Mouse (Mus musculus) CH12.LX (cell line): ENCODE measurements around the gene Neil1. TPM values are rescaled to one million over a fixed set of nuclear protein-coding genes. Genes with fewer than 3 reads are reported as not detected.
A peak's percentile ranks its signal among the peaks of the same experiment; 100 is the strongest.

Source experiments
- DNase-seq: peaks from one replicate; pipeline ENCODE4 v3.0.0-alpha.2; 2013; ENCODE audit errors: extremely low read depth
- H3K27ac ChIP-seq: 2 replicates; pipeline ENCODE4 v1.5.1; 2012; ENCODE audit warnings: low read depth, mild to moderate bottlenecking, control low read depth, moderate library complexity; ENCODE audit not compliant: insufficient read depth
- H3K27me3 ChIP-seq: replicated peaks from 2 replicates; pipeline ENCODE3; 2012; ENCODE audit warnings: inconsistent platforms
- H3K36me3 ChIP-seq, 2 experiments: replicated peaks in 1 of 2; 2 replicates each; pipeline versions ENCODE3 to v1.6.1; 2012; ENCODE audit warnings: inconsistent platforms in 1 of 2, low read length in 1 of 2, mild to moderate bottlenecking in 1 of 2, mixed read lengths in 1 of 2, moderate library complexity in 1 of 2; ENCODE audit not compliant: control insufficient read depth in 1 of 2, insufficient read depth in 1 of 2
- H3K4me1 ChIP-seq, 2 experiments: 2 replicates each; pipeline ENCODE4 v1.6.1; 2012; ENCODE audit warnings: inconsistent platforms in 1 of 2, moderate library complexity in 1 of 2; ENCODE audit not compliant: insufficient read depth in 2 of 2, control insufficient read depth in 1 of 2
- H3K4me2 ChIP-seq: 2 replicates; pipeline ENCODE4 v1.6.1; 2012; ENCODE audit warnings: low read depth, mild to moderate bottlenecking, control low read depth; ENCODE audit not compliant: poor library complexity, insufficient read depth, severe bottlenecking
- H3K4me3 ChIP-seq, 3 experiments: fragments of 150-350 bp in 1 of 3; sonication (generic) in 1 of 3; replicated peaks in 1 of 3; 2 replicates each; pipeline versions ENCODE3 to v1.5.1; 2011 to 2012; ENCODE audit warnings: low read depth in 2 of 3, low read length in 2 of 3, mild to moderate bottlenecking in 2 of 3, moderate library complexity in 2 of 3, control low read depth in 1 of 3, improper control_type of control experiment in 1 of 3, inconsistent platforms in 1 of 3, mixed read lengths in 1 of 3; ENCODE audit not compliant: poor library complexity in 1 of 3
- H3K79me2 ChIP-seq: replicated peaks from 2 replicates; pipeline ENCODE4 v1.6.1; 2012; ENCODE audit warnings: mild to moderate bottlenecking, moderate library complexity; ENCODE audit not compliant: control insufficient read depth, poor library complexity, insufficient read depth, severe bottlenecking; ENCODE audit errors: extremely low read depth
- H3K9ac ChIP-seq: 2 replicates; pipeline ENCODE4 v1.6.1; 2012; ENCODE audit warnings: low read depth, mild to moderate bottlenecking, control low read depth, moderate library complexity; ENCODE audit not compliant: insufficient read depth
- H3K9me3 ChIP-seq: replicated peaks from 2 replicates; pipeline ENCODE3; 2012; ENCODE audit warnings: low read length, inconsistent platforms, mixed read lengths
- BHLHE40 ChIP-seq: IDR thresholded peaks from 2 replicates; pipeline ENCODE4 v1.6.1; 2011; ENCODE audit warnings: mild to moderate bottlenecking, low read depth, low read length, improper control_type of control experiment
- CHD1 ChIP-seq: IDR thresholded peaks from 2 replicates; pipeline ENCODE4 v1.6.1; 2012; ENCODE audit warnings: low read depth, low read length, improper control_type of control experiment, inconsistent platforms
- CHD2 ChIP-seq: IDR thresholded peaks from 2 replicates; pipeline ENCODE4 v1.6.1; 2011; ENCODE audit warnings: low read length, improper control_type of control experiment
- E2F4 ChIP-seq: IDR thresholded peaks from 2 replicates; pipeline ENCODE4 v1.6.1; 2011; ENCODE audit warnings: low read depth, low read length, improper control_type of control experiment; ENCODE audit not compliant: insufficient replicate concordance
- ELF1 ChIP-seq: IDR thresholded peaks from 2 replicates; pipeline ENCODE4 v1.6.1; 2014; ENCODE audit warnings: low read depth, mild to moderate bottlenecking, inconsistent platforms, low read length, improper control_type of control experiment
- EP300 ChIP-seq: IDR thresholded peaks from 2 replicates; pipeline ENCODE4 v1.6.1; 2011; ENCODE audit warnings: low read length, improper control_type of control experiment
- HCFC1 ChIP-seq: IDR thresholded peaks from 2 replicates; pipeline ENCODE4 v1.6.1; 2012; ENCODE audit warnings: low read depth, mild to moderate bottlenecking, inconsistent platforms, low read length, improper control_type of control experiment
- JUN ChIP-seq: IDR thresholded peaks from 2 replicates; pipeline ENCODE4 v1.6.1; 2011; ENCODE audit warnings: low read depth, mild to moderate bottlenecking, low read length, improper control_type of control experiment, moderate library complexity; ENCODE audit not compliant: insufficient read depth
- MXI1 ChIP-seq: IDR thresholded peaks from 2 replicates; pipeline ENCODE4 v1.6.1; 2011; ENCODE audit warnings: mild to moderate bottlenecking, low read depth, low read length, improper control_type of control experiment
- MYC ChIP-seq: IDR thresholded peaks from 2 replicates; pipeline ENCODE4 v1.6.1; 2011; ENCODE audit warnings: low read depth, mild to moderate bottlenecking, improper control_type of control experiment, low read length
- NELFE ChIP-seq: IDR thresholded peaks from 2 replicates; pipeline ENCODE4 v1.6.1; 2011; ENCODE audit warnings: low read depth, low read length, improper control_type of control experiment
- NRF1 ChIP-seq: IDR thresholded peaks from 2 replicates; pipeline ENCODE4 v1.6.1; 2014; ENCODE audit warnings: low read depth, mild to moderate bottlenecking, inconsistent platforms, low read length, improper control_type of control experiment, moderate library complexity
- PAX5 ChIP-seq: IDR thresholded peaks from 2 replicates; pipeline ENCODE4 v1.6.1; 2012; ENCODE audit warnings: low read length, inconsistent platforms, mixed read lengths
- POLR2A ChIP-seq: IDR thresholded peaks from 2 replicates; pipeline ENCODE4 v1.6.1; 2011; ENCODE audit warnings: low read depth, mild to moderate bottlenecking, improper control_type of control experiment, low read length
- POLR2AphosphoS2 ChIP-seq: IDR thresholded peaks from 2 replicates; pipeline ENCODE4 v1.6.1; 2011; ENCODE audit warnings: low read depth, low read length, improper control_type of control experiment
- RCOR1 ChIP-seq: conservative IDR thresholded peaks from 2 replicates; pipeline ENCODE4 v1.6.1; 2012; ENCODE audit warnings: low read depth, mild to moderate bottlenecking, inconsistent platforms, low read length, improper control_type of control experiment
- SIN3A ChIP-seq: IDR thresholded peaks from 2 replicates; pipeline ENCODE4 v1.6.1; 2012; ENCODE audit warnings: low read length, improper control_type of control experiment, inconsistent platforms
- TCF12 ChIP-seq: IDR thresholded peaks from 2 replicates; pipeline ENCODE4 v1.6.1; 2014; ENCODE audit warnings: low read depth, mild to moderate bottlenecking, inconsistent platforms, low read length, improper control_type of control experiment
- UBTF ChIP-seq: IDR thresholded peaks from 2 replicates; pipeline ENCODE4 v1.6.1; 2012; ENCODE audit warnings: low read depth, mild to moderate bottlenecking, inconsistent platforms, low read length, improper control_type of control experiment, moderate library complexity
- USF2 ChIP-seq: conservative IDR thresholded peaks from 2 replicates; pipeline ENCODE4 v1.6.1; 2011; ENCODE audit warnings: low read depth, low read length, improper control_type of control experiment
- ZKSCAN1 ChIP-seq: IDR thresholded peaks from 2 replicates; pipeline ENCODE4 v1.6.1; 2012; ENCODE audit warnings: low read depth, inconsistent platforms, low read length, improper control_type of control experiment, borderline replicate concordance
- ZMIZ1 ChIP-seq: IDR thresholded peaks from 2 replicates; pipeline ENCODE4 v1.6.1; 2012; ENCODE audit warnings: low read depth, mild to moderate bottlenecking, inconsistent platforms, low read length, improper control_type of control experiment
- ZNF384 ChIP-seq: IDR thresholded peaks from 2 replicates; pipeline ENCODE4 v1.6.1; 2012; ENCODE audit warnings: low read depth, low read length, improper control_type of control experiment, inconsistent platforms
- dilution Hi-C: fragments of 300-500 bp; cut with MboI; formaldehyde crosslinking; loops from 2 replicates; pipeline ENCODE4 v1.14.3; 2020; ENCODE audit warnings: low sequenced_read_pairs; ENCODE audit not compliant: extremely low pct_unique_long_range_greater_than_20kb, extremely low pct_ligation_motif_present
- in situ Hi-C: fragments of 300-500 bp; cut with MboI; formaldehyde crosslinking; loops from 3 replicates; pipeline ENCODE4 v1.14.3; 2019; ENCODE audit warnings: low sequenced_read_pairs, low pct_ligation_motif_present, low pct_unique_long_range_greater_than_20kb, mixed read lengths
- polyA plus RNA-seq: library from polyadenylated mRNA; unstranded; fragments of >175 nt; gene quantifications from 2 replicates; pipeline ENCODE4 v1.2.1, GENCODE M21; 2012; ENCODE audit warnings: low read depth; ENCODE audit not compliant: insufficient read length
- total RNA-seq, 2 experiments: library from RNA; depleted of rRNA; stranded (reverse); fragments of 300-350 nt in 1 of 2; fragments of >200 nt in 1 of 2; gene quantifications; 2 replicates each; pipeline ENCODE4 v1.2.3; 2012 to 2014

Gene Neil1
- total and polyA plus RNA-seq, 3 experiments, result 0.13 to 0.21 TPM; not detected in 1

DNA sequence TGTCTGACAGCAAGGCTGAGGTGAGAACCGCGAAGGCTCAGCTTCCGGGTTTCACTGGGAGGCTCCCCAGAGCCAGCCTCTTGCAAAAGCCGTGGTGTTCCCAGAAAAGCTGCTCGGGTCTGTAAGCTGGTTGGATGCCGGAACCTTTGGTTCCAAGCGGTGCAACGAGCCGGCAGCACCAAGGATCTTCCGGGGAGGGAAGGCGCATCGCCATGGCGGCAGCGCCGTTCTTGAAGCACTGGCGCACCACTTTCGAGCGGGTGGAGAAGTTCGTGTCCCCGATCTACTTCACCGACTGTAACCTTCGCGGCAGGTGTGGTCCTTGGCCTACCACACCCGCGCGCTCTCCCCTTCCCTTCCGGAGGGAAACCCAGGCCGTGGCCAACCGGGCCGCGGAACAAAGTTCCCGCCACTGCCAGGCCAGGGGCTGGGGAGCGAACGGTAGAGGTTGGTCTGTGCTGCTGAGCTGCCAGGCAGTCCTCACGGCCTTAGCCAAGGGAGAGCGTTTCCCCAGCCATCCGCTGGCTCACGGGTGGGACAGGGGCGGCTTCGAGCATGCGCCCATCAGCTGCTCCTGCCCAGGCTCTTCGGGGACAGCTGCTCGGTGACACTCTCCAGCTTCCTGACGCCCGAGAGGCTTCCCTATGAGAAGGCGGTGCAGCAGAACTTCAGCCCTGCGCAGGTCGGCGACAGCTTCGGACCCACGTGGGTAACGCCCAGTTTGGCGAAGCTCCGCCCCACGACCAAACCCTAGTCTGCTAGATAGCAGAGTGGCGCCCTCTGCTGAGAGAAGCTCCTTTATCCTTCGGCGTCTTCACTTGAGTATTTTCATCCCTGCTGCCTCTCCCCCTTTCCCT lies 17.3 kb downstream of the Neil1 start, which contains the start of gene Man2c1 (continued):
- TF ChIP-seq ZNF384, result no peak
- TF ChIP-seq RCOR1, result 0 out of 2 replicates have a peak, but pooled peaks have one; percentile 50
- TF ChIP-seq EP300, result no peak
- TF ChIP-seq JUN, result no peak
- TF ChIP-seq POLR2A, result peak; percentile 89
- TF ChIP-seq E2F4, result peak; percentile 65; the same call in 1 of the 2 replicates
- peak; percentile 93 for TF ChIP-seq TCF12
- TF ChIP-seq HCFC1, result peak; percentile 86
- TF ChIP-seq BHLHE40, result peak; percentile 27; the same call in 1 of the 2 replicates
- peak; percentile 24; the same call in 1 of the 2 replicates for TF ChIP-seq USF2
- TF ChIP-seq ZMIZ1, result peak; percentile 81
- TF ChIP-seq SIN3A, result peak; percentile 88; the same call in 1 of the 2 replicates
- no peak for TF ChIP-seq ZKSCAN1
- peak; percentile 97 for TF ChIP-seq ELF1
- TF ChIP-seq PAX5, result no peak
- no peak for TF ChIP-seq CHD1
- peak; percentile 77; the same call in 1 of the 2 replicates for TF ChIP-seq UBTF
- TF ChIP-seq CHD2, result peak; percentile 23; the same call in 1 of the 2 replicates
- TF ChIP-seq POLR2AphosphoS2, result peak; percentile 95
- TF ChIP-seq NELFE, result peak; percentile 81
- peak; percentile 85 for TF ChIP-seq MYC
- peak; percentile 84 for TF ChIP-seq NRF1
- TF ChIP-seq, all 38 proteins: peak for 29

DNA sequence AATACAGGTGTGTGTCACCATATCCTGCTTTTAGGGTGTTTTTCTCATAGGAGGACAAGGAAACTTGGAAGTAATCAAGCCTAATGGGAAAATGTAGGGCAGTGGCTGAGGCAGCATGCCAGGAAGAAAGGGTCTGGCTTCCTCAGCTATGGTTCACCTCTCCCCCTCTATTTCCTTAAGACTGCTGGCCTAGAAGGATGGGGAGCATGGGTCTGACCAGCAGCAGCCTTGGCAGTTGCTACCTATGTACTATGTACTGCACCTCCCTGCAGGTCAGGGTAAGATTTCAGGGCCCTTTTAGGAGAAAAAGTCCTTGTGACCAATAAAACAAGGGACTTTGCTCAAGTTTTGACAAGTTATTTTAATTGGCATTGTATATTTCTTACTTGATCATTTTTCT lies 18.5 kb downstream of the Neil1 start:
- Histone ChIP-seq H3K9me3 (no peaks in the 10 kb centered on the region), H3K4me1 (peaks cover 2 to 17% of the 10 kb centered on the region in 2 experiments; a peak in 3 of 4 replicates), H3K27me3 (no peaks in the 10 kb centered on the region), H3K4me3 (peak overlapping the region in 2 of 3 experiments; percentile 83 to 88), H3K36me3 (peaks cover 33 to 67% of the 10 kb centered on the region in 2 experiments), H3K79me2 (peaks cover 6% of the 10 kb centered on the region), H3K4me2 (peak overlapping the region; percentile 95), H3K27ac (no peak overlapping the region), H3K9ac (peak overlapping the region; percentile 92; the same call in 1 of the 2 replicates)
- dilution Hi-C loops, result no loop called here
- DNase-seq, result no peak
- in situ Hi-C loops, result loop anchor here (5.0 kb wide), 2 partner anchors 72 to 237 kb away; no protein-coding TSS in a partner anchor
- no peak for TF ChIP-seq NELFE
- 0 out of 2 replicates have a peak, but pooled peaks have one; percentile 10 for TF ChIP-seq MXI1
